Mouse (Mus musculus) splenic B cell, adult 2 months (primary cell): Measurements from ENCODE around the gene Gm17657.

Experiments used
- DNase-seq: peaks from one replicate; pipeline ENCODE4 v3.0.0-alpha.2; 2011; ENCODE audit warnings: low read depth, low spot score
- H3K27me3 ChIP-seq: 2 replicates; pipeline ENCODE4 v1.6.1; 2012; ENCODE audit warnings: mild to moderate bottlenecking, low read length, moderate library complexity, mixed read lengths; ENCODE audit not compliant: control insufficient read depth, poor library complexity, insufficient read depth, severe bottlenecking
- H3K36me3 ChIP-seq: 2 replicates; pipeline ENCODE4 v1.6.1; 2012; ENCODE audit warnings: mild to moderate bottlenecking, low read length, moderate library complexity, mixed read lengths; ENCODE audit not compliant: control insufficient read depth, poor library complexity, insufficient read depth, severe bottlenecking

Gm17657 gene

DNA sequence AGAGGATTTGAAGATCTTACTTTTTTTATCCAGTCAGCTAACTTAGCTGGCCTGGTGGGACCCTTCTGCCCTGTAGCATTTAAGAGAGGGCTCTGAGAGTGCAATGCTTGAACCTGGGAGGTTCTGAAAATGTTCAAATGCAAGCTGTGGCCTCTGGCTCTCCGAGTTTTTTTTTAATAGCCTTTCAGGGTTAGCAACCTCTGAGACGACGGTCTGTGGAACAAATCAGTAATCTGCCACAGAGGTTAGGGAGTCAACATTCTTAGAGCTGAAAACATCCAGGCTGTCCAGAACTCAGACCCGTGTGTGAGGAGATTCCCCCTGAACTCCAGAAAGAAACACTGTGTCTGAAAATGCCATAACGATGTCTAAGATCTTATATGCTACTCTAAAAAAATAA, 9.0 kb upstream of the Gm17657 start:
- H3K36me3 ChIP-seq, result no peaks in the 10 kb centered on the region
- no peaks in the 10 kb centered on the region for H3K27me3 ChIP-seq
- DNase-seq, result no peak

DNA sequence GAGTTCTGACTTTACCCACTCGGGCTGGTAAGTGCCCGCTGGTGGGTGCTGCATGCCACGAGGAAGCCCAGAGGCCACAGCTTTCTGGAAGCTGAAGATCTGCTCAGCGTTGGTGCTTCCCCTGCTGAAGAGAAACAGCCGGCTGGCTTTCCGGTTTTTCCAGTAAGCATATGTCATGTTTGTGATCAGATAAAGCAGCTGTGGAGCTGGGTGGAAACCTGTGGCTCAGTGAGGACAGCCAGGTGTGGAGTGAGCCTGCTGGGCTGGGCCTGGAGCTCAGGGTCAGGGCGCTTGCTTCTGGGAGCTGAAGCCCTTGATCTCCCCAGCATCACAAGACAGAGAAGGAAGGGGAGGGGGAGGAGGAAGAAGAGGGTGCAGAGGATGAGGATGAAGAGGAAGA, 7.5 kb upstream of the Gm17657 start:
- H3K36me3 ChIP-seq, result no peaks in the 10 kb centered on the region
- H3K27me3 ChIP-seq, result no peaks in the 10 kb centered on the region
- DNase-seq, result no peak

DNA sequence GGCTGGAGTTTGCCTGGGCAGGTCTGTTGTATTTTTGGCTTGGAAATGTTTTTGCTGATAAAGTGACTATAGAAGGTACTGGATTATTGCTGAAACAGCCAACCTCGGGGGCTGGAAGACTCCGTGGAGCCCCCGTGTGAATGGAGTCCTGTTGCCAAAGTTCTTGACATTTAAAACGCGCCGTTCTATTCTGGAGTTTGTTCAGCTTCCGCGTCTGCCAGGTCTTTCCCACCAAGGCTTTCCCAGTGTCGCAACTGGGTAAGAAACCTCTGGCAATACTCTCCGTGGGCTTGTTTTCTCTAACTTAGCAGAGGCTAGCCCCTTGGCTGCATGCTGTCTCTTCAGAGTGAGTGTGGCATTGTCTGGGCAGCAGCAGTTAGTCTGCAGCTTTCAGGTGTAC, 7.0 kb upstream of the Gm17657 start:
- H3K27me3 ChIP-seq, result no peaks in the 10 kb centered on the region
- DNase-seq, result no peak
- H3K36me3 ChIP-seq, result no peaks in the 10 kb centered on the region

DNA sequence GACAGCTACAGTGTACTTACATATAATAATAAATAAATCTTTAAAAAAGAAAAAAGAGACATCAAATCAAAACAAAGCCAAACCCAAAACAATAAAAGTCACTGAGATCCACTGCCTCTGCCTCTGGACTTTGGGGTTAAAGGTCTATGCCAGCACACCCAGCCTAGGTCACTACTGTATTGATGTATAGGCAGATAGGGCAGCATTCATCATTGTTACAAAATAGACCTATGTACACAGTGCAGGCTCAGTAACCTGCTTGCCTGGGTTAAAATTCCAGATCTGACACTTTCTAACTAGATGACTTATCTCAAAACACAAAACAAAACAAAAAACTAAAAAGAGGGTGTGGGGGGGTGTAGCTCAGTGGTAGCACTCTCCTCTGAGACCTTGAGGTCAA, 4.7 kb upstream of the Gm17657 start:
- no peak for DNase-seq
- Histone ChIP-seq H3K27me3 (no peaks in the 10 kb centered on the region), H3K36me3 (no peaks in the 10 kb centered on the region)

DNA sequence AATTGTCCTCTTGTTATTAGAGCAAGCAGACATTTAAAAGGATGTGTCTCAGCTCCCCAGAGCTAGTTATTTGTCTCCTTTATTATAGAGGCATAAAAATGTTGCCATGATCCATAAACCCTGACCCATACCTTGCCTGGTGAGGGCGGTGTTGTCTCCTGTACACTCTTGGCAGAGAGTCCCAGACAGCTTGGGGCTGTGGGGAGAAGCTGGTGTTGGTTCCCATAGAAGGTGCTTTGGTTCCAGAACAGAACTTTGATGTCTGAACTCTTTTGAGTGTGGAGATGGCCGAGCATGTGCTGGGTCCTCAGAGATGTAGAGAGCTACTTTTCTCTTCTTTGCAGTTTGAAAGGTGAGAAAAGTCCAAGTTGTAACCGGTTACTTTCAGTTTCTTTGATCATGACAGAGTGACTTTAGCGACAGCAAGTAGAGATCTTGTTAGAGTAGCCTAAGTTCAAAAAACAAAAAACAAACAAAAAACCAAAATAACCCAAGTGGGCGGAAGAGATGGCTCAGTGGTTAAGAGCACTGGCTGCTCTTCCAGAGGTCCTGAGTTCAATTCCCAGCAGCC, 2.8 kb upstream of the Gm17657 start, which contains the start of gene Tmem217:
Gene Tmem217, minus strand, starts transcription at position 224 of the 571 bp plus-strand sequence.
- Histone ChIP-seq H3K27me3 (no peaks in the 10 kb centered on the region), H3K36me3 (no peaks in the 10 kb centered on the region)
- DNase-seq, result no peak

DNA sequence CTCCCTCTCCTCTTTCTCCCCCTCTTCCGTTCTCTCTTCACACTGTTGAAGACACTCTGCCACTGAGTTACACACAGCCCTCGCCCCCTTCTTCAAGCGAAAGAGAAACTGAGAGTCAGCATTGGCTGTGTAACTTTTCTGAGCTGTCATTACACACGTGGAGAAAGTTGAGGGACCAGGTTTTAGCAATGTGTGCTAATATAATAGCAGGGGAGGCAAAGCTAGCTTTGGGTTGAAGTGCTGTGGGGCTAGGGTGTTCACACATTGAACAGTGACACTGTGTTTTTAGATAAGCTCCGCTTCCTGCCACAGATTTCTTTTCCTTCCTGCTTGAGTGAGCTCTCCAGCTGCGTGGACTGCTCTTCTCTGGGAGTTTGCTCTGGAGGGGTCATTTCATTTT, 1.6 kb upstream of the Gm17657 start:
- peak; percentile 21 for DNase-seq
- Histone ChIP-seq H3K36me3 (no peaks in the 10 kb centered on the region), H3K27me3 (no peaks in the 10 kb centered on the region)

DNA sequence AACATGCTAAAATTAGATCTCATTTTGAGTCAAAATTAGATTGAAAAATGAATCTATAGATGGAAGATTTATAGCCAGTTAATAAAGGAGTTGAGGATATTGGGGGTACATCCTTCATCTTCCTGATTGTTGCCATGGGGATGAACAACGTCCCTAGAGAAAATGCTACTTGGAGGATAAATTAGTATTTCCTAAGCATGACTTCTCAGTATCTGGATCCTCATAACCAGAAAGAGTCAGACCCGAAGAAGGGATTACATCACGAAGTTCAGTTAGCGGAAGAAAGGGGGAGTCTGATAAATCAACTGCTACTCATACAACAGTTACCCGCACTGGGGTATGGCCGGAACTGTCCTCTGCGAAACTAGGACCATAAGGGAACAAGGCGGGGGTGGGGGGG, 444 bp downstream of the Gm17657 start:
- peak; percentile 44 for DNase-seq
- Histone ChIP-seq H3K36me3 (no peaks in the 10 kb centered on the region), H3K27me3 (no peaks in the 10 kb centered on the region)

DNA sequence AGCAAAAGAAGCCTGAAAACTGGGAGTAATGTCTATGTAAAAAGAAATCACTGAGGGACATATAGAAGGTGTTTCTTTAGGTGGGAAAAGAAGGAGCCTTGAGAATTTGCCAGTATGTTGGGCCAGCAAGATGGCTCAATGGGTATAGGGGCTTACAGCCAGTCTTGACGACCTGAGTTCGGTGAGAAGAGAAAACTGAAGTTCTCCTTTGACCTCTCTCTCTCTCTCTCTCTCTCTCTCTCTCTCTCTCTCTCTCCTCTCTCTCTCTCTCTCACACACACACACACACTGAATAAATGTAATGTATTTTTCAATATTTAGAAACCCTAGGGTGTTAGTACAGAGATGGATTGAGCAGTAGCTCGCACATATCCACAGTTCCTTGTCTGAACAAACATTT, 944 bp downstream of the Gm17657 start:
- no peaks in the 10 kb centered on the region for H3K27me3 ChIP-seq
- no peak for DNase-seq
- no peaks in the 10 kb centered on the region for H3K36me3 ChIP-seq

DNA sequence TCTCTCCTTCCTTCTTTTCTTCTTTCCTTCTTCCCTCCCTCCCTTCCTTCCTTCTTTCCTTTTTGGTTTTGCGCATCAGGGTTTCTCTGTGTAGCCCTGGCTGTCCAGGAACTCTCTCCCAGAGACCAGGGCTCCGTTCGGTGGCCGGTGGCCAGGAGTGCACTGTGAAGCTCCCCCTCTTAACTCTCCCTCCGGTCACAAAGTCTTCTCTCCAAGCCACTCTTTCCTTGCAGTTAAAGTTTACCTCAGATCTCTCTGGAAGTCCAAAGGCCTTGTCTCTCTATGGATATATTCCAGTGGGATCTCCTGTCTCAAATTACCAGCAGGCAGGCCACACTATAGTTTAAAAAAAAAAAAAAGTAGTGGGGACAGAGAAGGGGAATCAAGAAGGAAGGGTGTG, 4.2 kb downstream of the Gm17657 start:
- no peak for DNase-seq
- Histone ChIP-seq H3K36me3 (no peaks in the 10 kb centered on the region), H3K27me3 (no peaks in the 10 kb centered on the region)

DNA sequence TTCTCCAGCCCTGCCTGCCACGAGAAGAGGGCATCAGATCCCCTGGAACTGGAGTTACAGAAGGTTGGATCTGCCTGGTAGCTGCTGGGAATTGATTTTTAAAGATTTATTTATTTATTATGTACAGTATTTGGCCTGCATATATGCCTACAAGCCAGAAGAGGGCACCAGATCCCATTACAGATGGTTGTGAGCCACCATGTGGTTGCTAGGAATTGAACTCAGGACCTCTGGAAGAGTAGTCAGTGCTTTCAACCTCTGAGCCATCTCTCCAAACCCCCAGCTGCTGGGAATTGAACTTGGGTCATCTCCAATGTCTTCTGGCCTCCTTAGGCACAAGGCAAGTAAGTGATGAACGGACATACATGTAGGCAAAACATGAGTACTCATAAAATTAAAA, 5.4 kb downstream of the Gm17657 start:
- no peak for DNase-seq
- Histone ChIP-seq H3K27me3 (no peaks in the 10 kb centered on the region), H3K36me3 (no peaks in the 10 kb centered on the region)

DNA sequence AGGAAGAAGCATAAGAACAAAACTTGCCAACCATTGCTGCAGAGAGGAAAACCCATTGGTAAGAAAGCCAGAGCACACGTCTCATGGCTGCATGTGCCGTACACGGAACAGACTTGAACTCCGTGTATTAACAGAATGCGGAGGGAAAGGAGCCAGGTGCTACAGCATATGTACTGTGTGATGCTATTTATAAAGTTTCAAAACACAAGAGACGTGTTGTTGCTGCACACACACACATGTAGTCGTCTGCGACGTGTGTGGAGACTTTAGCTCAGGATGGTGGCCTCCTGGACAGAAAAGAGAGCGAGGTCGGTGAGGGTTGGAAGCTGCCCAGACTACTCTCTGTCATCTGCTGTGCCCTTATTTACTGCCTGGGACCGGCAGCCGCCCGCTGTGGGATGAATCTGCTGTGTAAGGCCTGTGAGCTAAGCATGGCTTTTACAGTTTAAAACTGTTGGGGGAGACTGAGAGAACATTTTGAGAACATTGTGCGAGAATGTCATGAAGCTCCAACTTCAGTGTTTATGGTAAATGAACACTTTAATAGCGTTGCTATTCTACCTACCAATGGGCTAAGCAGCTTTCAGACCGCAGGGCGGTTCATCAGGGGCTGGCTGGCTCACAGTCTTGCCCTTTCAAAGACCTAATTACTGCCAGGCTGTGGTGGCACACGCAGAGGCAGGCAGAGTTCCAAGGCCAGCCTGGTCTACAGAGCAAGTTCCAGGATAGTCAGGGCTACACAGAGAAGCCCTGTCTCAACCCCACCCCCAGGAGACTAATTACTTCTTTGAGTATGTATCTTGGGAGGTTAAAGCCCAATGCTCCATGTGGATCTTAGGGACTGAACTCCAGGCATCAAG, 6.4 kb downstream of the Gm17657 start:
- no peak for DNase-seq
- Histone ChIP-seq H3K27me3 (no peaks in the 10 kb centered on the region), H3K36me3 (no peaks in the 10 kb centered on the region)

DNA sequence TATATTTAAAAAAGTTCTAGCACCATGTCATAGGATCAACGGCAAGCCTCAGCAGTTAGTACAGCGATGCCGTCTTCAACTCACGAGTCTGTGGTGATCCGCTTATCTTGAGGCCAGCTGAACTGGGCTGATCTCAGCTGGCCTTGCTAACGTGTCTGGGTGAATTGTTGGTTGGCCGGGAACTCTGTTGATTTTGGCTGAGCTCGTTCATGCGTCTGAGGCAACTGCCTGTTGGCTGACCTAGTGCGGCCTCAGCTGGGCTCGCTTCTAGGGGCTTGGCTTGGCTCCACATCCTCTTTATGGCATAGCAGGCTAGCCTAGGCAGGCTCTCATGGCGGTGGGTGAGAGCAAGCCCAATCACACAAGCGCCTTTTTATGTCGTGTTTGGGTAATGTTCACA, 8.0 kb downstream of the Gm17657 start:
- H3K36me3 ChIP-seq, result no peaks in the 10 kb centered on the region
- DNase-seq, result no peak
- H3K27me3 ChIP-seq, result no peaks in the 10 kb centered on the region

DNA sequence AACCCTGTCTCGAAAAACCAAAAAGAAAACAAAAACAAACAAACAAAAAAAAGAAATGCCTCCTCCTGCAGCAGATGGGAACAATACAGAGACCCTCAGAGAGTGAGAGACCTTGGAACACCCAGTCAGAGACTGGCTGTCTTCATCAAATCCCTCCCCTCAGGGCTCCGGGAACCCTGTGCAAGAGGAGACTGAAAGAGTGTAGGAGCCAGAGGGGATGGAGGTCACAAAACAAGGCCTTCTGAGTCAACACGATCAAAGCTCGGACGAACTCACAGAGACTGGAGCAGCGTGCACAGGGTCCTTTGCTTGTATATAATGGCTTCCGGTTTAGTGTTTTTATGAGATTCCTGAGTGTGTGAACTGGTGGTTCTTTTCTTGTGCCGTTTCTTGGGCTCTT, 9.0 kb downstream of the Gm17657 start:
- no peaks in the 10 kb centered on the region for H3K27me3 ChIP-seq

DNA sequence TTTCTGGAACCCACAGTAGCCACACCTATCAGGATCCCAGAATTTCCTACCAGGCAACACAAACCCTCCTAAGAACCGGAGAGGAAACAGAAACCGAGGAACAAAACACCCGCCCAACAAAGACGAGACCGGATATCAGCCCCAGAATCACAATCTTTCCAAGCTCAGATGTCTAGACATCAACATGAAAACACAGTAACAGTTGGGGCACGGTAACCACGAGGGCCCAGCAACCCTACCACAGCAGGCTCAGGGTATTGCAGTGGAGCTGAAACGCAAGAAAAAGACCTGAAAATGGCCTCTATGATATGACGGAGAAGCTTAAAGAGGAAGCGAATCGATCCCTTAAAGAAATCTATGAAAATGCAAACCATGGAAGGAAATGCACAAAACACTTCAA, 15.6 kb downstream of the Gm17657 start:
- no peak for DNase-seq

More for the DNA sequence above, 9.0 kb downstream of the Gm17657 start:
- no peak for DNase-seq
- H3K36me3 ChIP-seq, result no peaks in the 10 kb centered on the region

DNA sequence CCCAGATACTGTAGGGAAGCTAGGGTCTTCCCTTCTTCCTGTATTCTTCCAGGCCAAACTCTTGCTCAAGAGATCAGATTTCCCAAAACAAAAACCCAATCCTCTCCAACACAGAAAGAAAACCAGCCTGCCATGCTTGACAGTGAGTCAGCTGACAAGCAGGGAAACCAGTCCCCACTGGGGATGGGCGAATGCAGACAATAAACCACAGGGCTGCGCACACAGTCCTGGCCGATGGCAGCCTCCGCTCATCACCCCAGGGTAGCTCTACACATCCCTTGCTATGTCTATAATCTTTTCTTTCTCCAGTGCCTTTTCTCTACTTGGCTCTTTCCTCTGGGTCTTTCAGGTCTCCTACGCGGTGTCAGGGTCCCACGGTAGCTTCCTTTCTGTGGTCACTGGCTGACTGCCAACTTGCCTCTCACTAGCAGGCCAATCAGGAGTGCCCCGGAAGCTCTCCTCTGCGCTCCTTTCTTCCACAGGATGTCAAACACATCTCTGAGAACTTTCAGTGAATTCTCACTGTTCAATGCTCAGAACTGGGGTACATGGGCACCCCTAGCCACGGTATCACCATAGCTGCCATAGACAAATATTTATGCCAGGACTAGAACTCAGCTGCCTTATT, 17.6 kb downstream of the Gm17657 start:
- DNase-seq, result peak; percentile 69

More for the DNA sequence above, 15.6 kb downstream of the Gm17657 start:
- H3K27me3 ChIP-seq, result no peaks in the 10 kb centered on the region
- H3K36me3 ChIP-seq, result no peaks in the 10 kb centered on the region

More for the DNA sequence above, 17.6 kb downstream of the Gm17657 start:
- Histone ChIP-seq H3K27me3 (no peaks in the 10 kb centered on the region), H3K36me3 (no peaks in the 10 kb centered on the region)
